Mouse (Mus musculus): ENCODE results near the gene Osbpl10. TPM values are rescaled to one million over a fixed set of nuclear protein-coding genes. Genes with fewer than 3 reads are reported as not detected.

The Osbpl10 gene
- polyA plus RNA-seq, 1 experiment from 2014 or later, result 1.6 TPM

GRCm38 (mm10) chr9:115190376-115190942 lies 212.1 kb downstream of the Osbpl10 start:
- Histone ChIP-seq H3K4me1 (no peaks in the 10 kb centered on the region), H3K36me3 (no peaks in the 10 kb centered on the region), H3K9ac (replicated peaks) (no peak overlapping the region), H3K27ac (replicated peaks) (no peak overlapping the region), H3K9me3 (peaks cover 2% of the 10 kb centered on the region; the same call in 1 of the 2 replicates), H3K27me3 (no peaks in the 10 kb centered on the region), H3K4me3 (no peak overlapping the region), H3K4me2 (replicated peaks) (no peak overlapping the region)
- WGBS, result 89% methylated on average over 9 of the region's 9 CpGs
- ATAC-seq (ENCODE audit: low FRiP score, low read depth), result no peak

GRCm38 (mm10) chr9:115192890-115193289 lies 214.5 kb downstream of the Osbpl10 start:
- Histone ChIP-seq H3K4me2 (replicated peaks) (no peak overlapping the region), H3K9ac (replicated peaks) (no peak overlapping the region), H3K27ac (replicated peaks) (no peak overlapping the region), H3K9me3 (peaks cover 2% of the 10 kb centered on the region; the same call in 1 of the 2 replicates), H3K4me1 (no peaks in the 10 kb centered on the region), H3K36me3 (no peaks in the 10 kb centered on the region), H3K27me3 (no peaks in the 10 kb centered on the region), H3K4me3 (no peak overlapping the region)
- ATAC-seq (ENCODE audit: low FRiP score, low read depth), result no peak
- WGBS, result 78% methylated on average over 3 of the region's 3 CpGs

- Histone ChIP-seq H3K4me3 (no peak overlapping the region), H3K4me1 (no peaks in the 10 kb centered on the region), H3K4me2 (replicated peaks) (no peak overlapping the region), H3K36me3 (no peaks in the 10 kb centered on the region), H3K27ac (replicated peaks) (no peak overlapping the region), H3K27me3 (no peaks in the 10 kb centered on the region), H3K9ac (replicated peaks) (no peak overlapping the region), H3K9me3 (peaks cover 2% of the 10 kb centered on the region; the same call in 1 of the 2 replicates)
- ATAC-seq (ENCODE audit: low FRiP score, low read depth), result no peak
- 85% methylated on average over 7 of the region's 7 CpGs for WGBS
Observed at GRCm38 (mm10) chr9:115197082-115197481, 218.7 kb downstream of the Osbpl10 start.

GRCm38 (mm10) chr9:115200166-115200862 lies 221.9 kb downstream of the Osbpl10 start:
- H3K27ac ChIP-seq (replicated peaks), result no peak overlapping the region
- no peaks in the 10 kb centered on the region for H3K36me3 ChIP-seq
- H3K4me2 ChIP-seq (replicated peaks), result no peak overlapping the region
- WGBS, result 90% methylated on average over 15 of the region's 15 CpGs
- H3K9ac ChIP-seq (replicated peaks), result no peak overlapping the region
- H3K4me3 ChIP-seq, result no peak overlapping the region
- H3K27me3 ChIP-seq, result no peaks in the 10 kb centered on the region
- no peaks in the 10 kb centered on the region for H3K4me1 ChIP-seq
- no peak for ATAC-seq (ENCODE audit: low FRiP score, low read depth)
- H3K9me3 ChIP-seq, result no peaks in the 10 kb centered on the region

GRCm38 (mm10) chr9:115201264-115201663 lies 222.9 kb downstream of the Osbpl10 start:
- Histone ChIP-seq H3K4me3 (no peak overlapping the region), H3K9ac (replicated peaks) (no peak overlapping the region), H3K27me3 (no peaks in the 10 kb centered on the region), H3K9me3 (no peaks in the 10 kb centered on the region), H3K4me1 (peaks cover 9% of the 10 kb centered on the region; the same call in 1 of the 2 replicates), H3K4me2 (replicated peaks) (no peak overlapping the region), H3K36me3 (no peaks in the 10 kb centered on the region), H3K27ac (replicated peaks) (no peak overlapping the region)
- no peak for ATAC-seq (ENCODE audit: low FRiP score, low read depth)
- 92% methylated on average over 6 of the region's 6 CpGs for WGBS

GRCm38 (mm10) chr9:115203136-115203535 lies 224.8 kb downstream of the Osbpl10 start:
- Histone ChIP-seq H3K4me3 (no peak overlapping the region), H3K9me3 (no peaks in the 10 kb centered on the region), H3K4me2 (replicated peaks) (no peak overlapping the region), H3K4me1 (peaks cover 9% of the 10 kb centered on the region; the same call in 1 of the 2 replicates), H3K9ac (replicated peaks) (no peak overlapping the region), H3K36me3 (no peaks in the 10 kb centered on the region), H3K27ac (replicated peaks) (no peak overlapping the region), H3K27me3 (no peaks in the 10 kb centered on the region)
- ATAC-seq (ENCODE audit: low FRiP score, low read depth), result no peak
- 55% methylated on average over 6 of the region's 6 CpGs for WGBS

GRCm38 (mm10) chr9:115205491-115205890 lies 227.1 kb downstream of the Osbpl10 start:
- 17% methylated on average over 6 of the region's 6 CpGs for WGBS
- no peak overlapping the region for H3K9ac ChIP-seq (replicated peaks)
- peaks cover 9% of the 10 kb centered on the region; the same call in 1 of the 2 replicates for H3K4me1 ChIP-seq
- no peak overlapping the region for H3K27ac ChIP-seq (replicated peaks)
- H3K36me3 ChIP-seq, result no peaks in the 10 kb centered on the region
- no peak overlapping the region for H3K4me3 ChIP-seq
- H3K27me3 ChIP-seq, result no peaks in the 10 kb centered on the region
- H3K4me2 ChIP-seq (replicated peaks), result no peak overlapping the region
- ATAC-seq (ENCODE audit: low FRiP score, low read depth), result no peak
- H3K9me3 ChIP-seq, result no peaks in the 10 kb centered on the region

- 76% methylated on average over 5 of the region's 5 CpGs for WGBS
- no peak overlapping the region for H3K4me3 ChIP-seq
- H3K36me3 ChIP-seq, result no peaks in the 10 kb centered on the region
- no peak for ATAC-seq (ENCODE audit: low FRiP score, low read depth)
- no peak overlapping the region for H3K4me2 ChIP-seq (replicated peaks)
- H3K27me3 ChIP-seq, result no peaks in the 10 kb centered on the region
- H3K4me1 ChIP-seq, result peaks cover 9% of the 10 kb centered on the region; the same call in 1 of the 2 replicates
- no peak overlapping the region for H3K27ac ChIP-seq (replicated peaks)
- H3K9ac ChIP-seq (replicated peaks), result no peak overlapping the region
- H3K9me3 ChIP-seq, result no peaks in the 10 kb centered on the region
Observed at GRCm38 (mm10) chr9:115206219-115206618, 227.8 kb downstream of the Osbpl10 start.

GRCm38 (mm10) chr9:115209737-115210136 lies 231.4 kb downstream of the Osbpl10 start:
- no peak for ATAC-seq (ENCODE audit: low FRiP score, low read depth)
- Histone ChIP-seq H3K4me3 (no peak overlapping the region), H3K27me3 (no peaks in the 10 kb centered on the region), H3K4me2 (replicated peaks) (no peak overlapping the region), H3K36me3 (no peaks in the 10 kb centered on the region), H3K4me1 (peaks cover 10% of the 10 kb centered on the region; the same call in 1 of the 2 replicates), H3K9me3 (0 out of 2 replicates have a peak, but pooled peaks cover 4% of the 10 kb centered on the region), H3K27ac (replicated peaks) (no peak overlapping the region), H3K9ac (replicated peaks) (no peak overlapping the region)
- WGBS, result 85% methylated on average over 7 of the region's 7 CpGs

- Histone ChIP-seq H3K27me3 (no peaks in the 10 kb centered on the region), H3K4me3 (no peak overlapping the region), H3K9me3 (0 out of 2 replicates have a peak, but pooled peaks cover 4% of the 10 kb centered on the region), H3K36me3 (no peaks in the 10 kb centered on the region), H3K9ac (replicated peaks) (no peak overlapping the region), H3K4me2 (replicated peaks) (no peak overlapping the region), H3K4me1 (peaks cover 15% of the 10 kb centered on the region; the same call in 1 of the 2 replicates), H3K27ac (replicated peaks) (no peak overlapping the region)
- 90% methylated on average over 12 of the region's 12 CpGs for WGBS
- ATAC-seq (ENCODE audit: low FRiP score, low read depth), result no peak
Observed at GRCm38 (mm10) chr9:115210535-115210934, 232.2 kb downstream of the Osbpl10 start.

- Histone ChIP-seq H3K27ac (replicated peaks) (no peak overlapping the region), H3K9ac (replicated peaks) (no peak overlapping the region), H3K36me3 (no peaks in the 10 kb centered on the region), H3K9me3 (0 out of 2 replicates have a peak, but pooled peaks cover 4% of the 10 kb centered on the region), H3K27me3 (no peaks in the 10 kb centered on the region), H3K4me3 (no peak overlapping the region), H3K4me2 (replicated peaks) (no peak overlapping the region), H3K4me1 (peaks cover 16% of the 10 kb centered on the region)
- ATAC-seq (ENCODE audit: low FRiP score, low read depth), result no peak
- 87% methylated on average over 5 of the region's 5 CpGs for WGBS
Observed at GRCm38 (mm10) chr9:115213755-115214264, 235.4 kb downstream of the Osbpl10 start.
